Mouse (Mus musculus) left cerebral cortex, postnatal 10 days (tissue): ENCODE data around the gene Ctdnep1. TPM values are rescaled to one million over a fixed set of nuclear protein-coding genes. Genes with fewer than 3 reads are reported as not detected.

Source experiments
- DNase-seq, 2 experiments: peaks; one replicate each; pipeline ENCODE4 v3.0.0; 2021 to 2022; ENCODE audit warnings: low spot score in 2 of 2, mixed read lengths in 1 of 2; ENCODE audit errors: extremely low spot score in 1 of 2
- intact Hi-C: fragments of 180-260 bp; cut with DNase I; formaldehyde crosslinking; loops from one replicate; pipeline ENCODE4 v1.15.1; 2025
- total RNA-seq, 2 experiments: library from RNA; stranded (reverse); gene quantifications; 2 replicates each; pipeline ENCODE4 v1.2.3; 2021

Ctdnep1 gene
- total RNA-seq, 2 experiments from 2014 or later, result 104 to 118 TPM

GRCm38 (mm10) chr11:69974907-69975306, 6.0 kb upstream of the Ctdnep1 start:
- intact Hi-C loops, result no loop called here

GRCm38 (mm10) chr11:69976271-69976670, 4.7 kb upstream of the Ctdnep1 start:
- intact Hi-C loops, result no loop called here
- DNase-seq, result no peak

More at GRCm38 (mm10) chr11:69974907-69975306, 6.0 kb upstream of the Ctdnep1 start:
- DNase-seq, result no peak

DNA sequence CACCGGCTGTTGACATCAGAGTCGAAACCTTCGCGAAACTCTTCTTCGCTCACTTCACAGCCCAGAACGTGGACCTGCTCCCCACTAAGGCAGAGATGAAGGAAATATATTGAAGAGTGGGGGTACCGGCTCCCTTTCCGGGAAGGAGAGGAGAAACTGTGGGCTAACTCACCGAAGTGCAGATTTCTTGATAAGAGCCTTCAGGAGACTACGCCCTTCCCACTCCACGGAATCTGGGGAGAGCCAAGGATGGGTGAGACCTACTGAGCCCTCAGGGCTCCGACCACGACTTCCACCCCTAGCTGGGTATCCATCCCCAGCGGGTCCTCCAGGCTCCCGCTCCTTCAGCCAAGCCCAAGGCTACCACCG, 1.1 kb upstream of the Ctdnep1 start:
- DNase-seq, result no peak
- intact Hi-C loops, result no loop called here

GRCm38 (mm10) chr11:69980196-69981140, 488 bp upstream of the Ctdnep1 start:
- intact Hi-C loops, result no loop called here
- DNase-seq, result peak; percentile 96 to 98

GRCm38 (mm10) chr11:69982225-69982624, 1.3 kb downstream of the Ctdnep1 start, which contains the start of gene Elp5:
Gene Elp5, minus strand, starts transcription at chr11:69982517.
- DNase-seq, result no peak
- intact Hi-C loops, result no loop called here

DNA sequence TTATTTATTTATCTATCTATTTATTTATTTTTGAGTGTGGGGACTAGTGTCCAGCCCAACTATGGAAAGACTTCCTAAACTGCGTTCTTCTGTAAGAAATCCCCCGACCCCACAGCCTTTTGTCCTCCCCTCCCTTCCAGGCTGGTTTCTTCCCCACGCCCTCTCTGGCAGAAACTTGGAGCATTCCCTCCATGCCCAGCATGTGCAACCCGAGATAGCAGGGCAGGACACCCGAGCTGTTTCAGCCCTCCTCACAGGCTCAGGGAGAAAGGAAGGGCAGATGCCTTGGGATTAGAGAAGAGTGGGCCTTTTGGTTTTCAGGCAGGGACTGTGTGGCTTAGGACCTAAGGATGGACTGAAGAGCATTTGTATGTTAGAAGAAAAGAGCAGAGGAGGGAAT, 1.9 kb downstream of the Ctdnep1 start:
- no peak for DNase-seq
- intact Hi-C loops, result no loop called here

DNA sequence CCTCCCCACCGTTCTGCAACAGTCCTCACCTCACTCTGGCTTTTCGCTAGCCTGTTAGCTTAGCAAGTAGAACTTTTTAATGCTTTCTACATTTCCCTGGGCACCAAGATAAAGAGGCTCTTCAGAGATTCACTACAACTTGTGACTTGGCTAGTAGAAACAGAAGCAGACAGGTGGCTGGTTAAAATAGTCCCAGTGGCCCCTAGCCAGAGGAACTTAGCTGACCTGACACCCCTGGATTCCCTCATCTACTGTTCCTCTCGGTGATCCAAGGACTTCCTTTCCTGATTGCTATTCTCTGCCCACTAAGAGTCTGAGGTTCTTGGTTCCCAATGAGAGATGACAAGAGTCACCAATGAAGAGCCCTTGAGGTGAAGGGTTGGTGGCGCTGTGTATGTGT, 2.4 kb downstream of the Ctdnep1 start:
- intact Hi-C loops, result no loop called here
- no peak for DNase-seq

DNA sequence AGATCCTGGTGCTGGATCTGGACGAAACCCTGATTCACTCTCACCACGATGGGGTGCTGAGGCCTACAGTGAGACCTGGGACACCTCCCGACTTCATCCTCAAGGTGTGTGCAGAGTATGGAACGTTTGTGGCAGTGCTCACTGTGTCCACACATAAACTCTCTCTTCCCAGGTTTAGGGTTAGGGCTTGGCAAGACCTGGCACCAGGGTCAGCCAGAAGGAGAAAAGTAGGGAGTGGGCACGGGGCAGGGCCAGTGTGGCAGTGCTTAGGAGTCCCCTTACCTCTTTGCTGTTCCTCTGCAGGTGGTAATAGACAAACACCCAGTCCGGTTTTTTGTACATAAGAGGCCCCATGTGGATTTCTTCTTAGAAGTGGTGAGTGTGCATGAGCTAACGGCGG, 3.5 kb downstream of the Ctdnep1 start:
- no peak for DNase-seq
- intact Hi-C loops, result no loop called here

DNA sequence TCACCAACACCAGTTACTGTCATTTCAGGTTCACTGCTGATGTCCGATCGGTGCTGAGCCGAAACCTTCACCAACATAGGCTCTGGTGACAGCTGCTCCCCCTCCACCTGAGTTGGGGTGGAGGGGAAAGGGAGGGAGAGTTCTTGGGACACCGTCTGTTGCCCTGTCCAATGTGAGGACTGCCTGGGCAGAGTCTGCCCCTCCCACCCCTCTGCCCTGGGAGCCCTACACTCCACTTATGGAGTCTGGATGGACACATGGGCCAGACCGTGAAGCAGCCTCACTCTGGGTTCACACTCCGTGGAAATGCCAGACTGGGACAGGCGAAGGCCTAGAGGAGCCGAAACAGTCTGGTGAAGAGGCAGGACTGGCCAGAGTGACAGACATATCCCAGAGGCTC, 9.0 kb downstream of the Ctdnep1 start:
- intact Hi-C loops, result no loop called here
- DNase-seq, result no peak

GRCm38 (mm10) chr11:69990850-69991691, 10.1 kb downstream of the Ctdnep1 start, which contains the start of gene Gabarap:
Gene Gabarap, plus strand, starts transcription at chr11:69991143.
- intact Hi-C loops, result no loop called here
- DNase-seq, result peak; percentile 96 to 99

DNA sequence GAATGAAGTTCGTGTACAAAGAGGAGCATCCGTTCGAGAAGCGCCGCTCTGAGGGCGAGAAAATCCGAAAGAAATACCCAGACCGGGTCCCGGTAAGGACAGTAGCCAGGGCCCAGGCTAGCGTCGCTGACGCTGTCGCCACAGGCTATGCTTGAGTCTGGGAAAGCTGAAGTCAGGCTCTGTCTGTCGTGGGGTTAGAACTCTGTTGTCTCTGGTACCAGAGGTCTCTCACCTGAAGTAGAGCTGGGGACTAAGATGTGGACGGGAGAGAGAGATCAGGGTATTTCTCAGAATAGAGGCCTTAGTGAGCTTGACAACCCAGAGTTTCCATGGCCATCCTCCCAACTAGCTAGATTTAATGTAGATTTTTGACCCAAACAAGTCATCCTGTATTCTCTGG, 10.8 kb downstream of the Ctdnep1 start:
- intact Hi-C loops, result no loop called here
- no peak for DNase-seq

DNA sequence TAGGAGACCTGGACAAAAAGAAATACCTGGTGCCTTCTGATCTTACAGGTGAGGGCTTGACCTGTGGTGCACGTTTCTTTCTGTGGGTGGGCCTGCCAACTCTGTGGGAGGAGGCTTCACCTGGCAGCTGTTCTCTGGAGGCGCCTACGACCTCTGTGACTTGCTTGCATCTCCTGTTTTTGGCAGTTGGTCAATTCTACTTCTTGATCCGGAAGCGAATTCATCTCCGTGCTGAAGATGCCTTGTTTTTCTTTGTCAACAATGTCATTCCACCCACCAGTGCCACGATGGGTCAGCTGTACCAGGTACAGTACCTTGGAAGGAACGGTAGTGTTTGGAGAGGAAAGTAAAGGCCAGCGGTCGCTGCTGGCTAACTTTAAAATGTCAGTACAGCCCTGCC, 11.4 kb downstream of the Ctdnep1 start:
- DNase-seq, result no peak
- intact Hi-C loops, result no loop called here

GRCm38 (mm10) chr11:69992932-69993331, 12.0 kb downstream of the Ctdnep1 start:
- intact Hi-C loops, result no loop called here
- no peak for DNase-seq

GRCm38 (mm10) chr11:69994401-69995090, 13.6 kb downstream of the Ctdnep1 start:
- no peak for DNase-seq
- intact Hi-C loops, result no loop called here

GRCm38 (mm10) chr11:69995391-69995960, 14.5 kb downstream of the Ctdnep1 start, which contains the start of gene Phf23:
Gene Phf23, plus strand, starts transcription at chr11:69995777.
- intact Hi-C loops, result no loop called here
- DNase-seq, result peak; percentile 96 to 98

DNA sequence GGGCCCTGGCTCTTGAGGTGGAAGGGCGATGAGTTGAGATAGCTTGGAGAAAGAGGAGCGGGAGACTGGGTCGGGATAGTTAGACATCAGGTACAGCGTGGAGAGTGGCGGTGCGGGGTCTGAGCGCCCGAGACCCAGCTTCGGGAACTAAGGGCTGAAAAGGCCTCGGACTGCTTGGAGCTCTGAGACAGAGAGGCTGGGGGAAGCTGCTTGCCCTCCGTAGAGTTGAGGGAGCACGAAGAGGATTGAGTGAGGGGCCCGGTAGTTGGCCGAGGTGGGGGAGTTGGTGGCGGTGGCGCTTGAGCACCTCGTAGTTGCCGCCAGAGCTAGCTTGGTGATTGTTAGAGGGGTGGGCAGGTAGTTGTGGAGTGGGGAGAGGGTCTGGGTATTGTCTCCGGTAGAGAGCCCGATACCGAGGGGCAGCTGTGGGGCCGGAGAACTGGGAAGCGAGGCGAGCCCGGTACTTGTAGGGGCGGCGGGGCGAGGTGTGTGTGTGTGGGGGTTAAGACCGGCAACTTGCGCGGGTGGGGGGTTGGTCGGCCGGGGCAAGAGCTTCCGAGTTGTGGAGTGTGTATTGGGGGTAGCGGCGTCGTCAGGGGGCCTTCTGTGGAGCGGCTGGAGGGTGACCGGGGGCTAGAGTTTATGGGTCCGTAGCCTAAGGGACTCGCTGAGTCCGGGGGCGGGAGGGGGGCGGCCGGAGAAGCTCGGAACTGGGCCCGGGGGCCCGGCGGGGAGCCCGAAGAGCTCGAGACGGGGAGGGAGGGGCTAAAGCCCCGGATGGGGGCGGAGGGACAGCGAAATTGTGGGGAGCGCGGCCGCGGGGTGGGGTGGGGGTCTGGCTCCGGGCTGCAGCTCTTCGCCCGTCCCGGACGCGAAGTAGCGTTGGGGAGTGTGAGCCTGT, 15.5 kb downstream of the Ctdnep1 start:
- intact Hi-C loops, result no loop called here
- peak in 1 of 2 experiments; percentile 86 for DNase-seq

DNA sequence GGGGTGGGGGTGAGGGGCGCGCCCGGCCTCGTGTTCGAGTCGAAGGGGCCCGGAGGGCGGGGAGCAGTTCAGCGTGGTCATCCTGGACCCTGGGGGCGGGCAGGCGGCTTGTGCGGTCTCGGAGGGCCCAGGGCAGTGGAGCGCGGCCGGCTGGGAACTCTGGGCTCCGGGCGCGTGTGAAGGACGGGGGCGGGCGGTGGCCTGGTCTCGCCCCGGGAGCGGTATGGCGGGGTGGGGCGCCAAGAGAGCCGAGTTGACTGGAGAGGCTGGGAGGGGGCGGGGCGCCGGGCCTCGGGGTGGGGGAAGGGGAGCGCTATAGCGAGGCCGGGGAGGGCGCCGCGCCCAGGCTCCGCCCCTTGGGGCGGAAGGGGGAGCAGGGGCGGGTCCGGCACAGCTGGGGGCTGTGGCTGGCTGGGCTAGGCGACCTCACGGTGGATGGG, 16.1 kb downstream of the Ctdnep1 start:
- peak in 1 of 2 experiments; percentile 93 for DNase-seq
- intact Hi-C loops, result no loop called here
